Mouse (Mus musculus): ENCODE data around the gene Tmf1.

DNA sequence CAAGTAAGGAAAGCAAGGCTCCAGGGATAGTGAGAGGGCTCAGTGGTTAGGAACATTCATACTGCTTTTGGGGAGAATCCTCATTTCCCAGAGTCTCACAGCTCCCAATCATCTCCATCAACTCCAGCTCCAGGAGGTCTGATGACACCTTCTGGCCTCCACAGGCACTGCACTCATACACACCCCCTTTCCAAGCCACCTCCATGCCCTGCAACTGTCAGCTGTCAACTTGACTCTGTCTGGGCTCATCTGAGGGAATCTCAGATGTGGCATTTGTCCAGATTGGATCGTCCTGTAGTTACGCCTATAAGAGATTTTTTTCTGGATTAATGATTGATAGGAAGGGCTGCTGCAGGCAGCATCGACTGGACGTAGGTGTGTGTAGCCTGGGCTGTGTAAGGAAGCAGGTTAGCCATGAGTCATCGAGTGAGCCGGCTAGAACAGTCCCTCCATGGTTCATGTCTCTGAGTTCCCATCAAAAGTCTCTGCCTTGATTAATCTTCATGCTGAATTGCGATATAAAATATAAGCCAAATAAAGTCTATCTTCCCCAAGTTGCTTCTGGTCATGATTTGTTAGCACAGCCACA, 74.6 kb downstream of the Tmf1 start:
- peak; percentile 38 to 49 (median 45) for TF ChIP-seq CTCF (IDR thresholded peaks at IDR 0.05 in 2 of 3, conservative IDR thresholded peaks at IDR 0.05 in 1 of 3; ENCODE audit: control insufficient read depth in 1 of 3, insufficient read depth in 1 of 3, low read depth in 2 of 3, low read length in 3 of 3, poor library complexity in 1 of 3, severe bottlenecking in 1 of 3)
- no peak for TF ChIP-seq RCOR1 (IDR thresholded peaks at IDR 0.05; ENCODE audit: low read depth, low read length)
- TF ChIP-seq MAX (IDR thresholded peaks at IDR 0.05; ENCODE audit: low read length) = no peak
- TF ChIP-seq ZNF384 (IDR thresholded peaks at IDR 0.05; ENCODE audit: low read depth, low read length) = no peak
- TF ChIP-seq POLR2AphosphoS2 (IDR thresholded peaks at IDR 0.05; ENCODE audit: low read length) = no peak
- no peak; the same call in none of the 2 replicates for TF ChIP-seq RAD21 (IDR thresholded peaks at IDR 0.05; ENCODE audit: low read depth, low read length)
- TF ChIP-seq TBP (IDR thresholded peaks at IDR 0.05; ENCODE audit: low read depth, low read length) = no peak
- TF ChIP-seq MAZ (IDR thresholded peaks at IDR 0.05; ENCODE audit: low read depth, low read length) = no peak
- TF ChIP-seq GATA1 (IDR thresholded peaks at IDR 0.05; ENCODE audit: low read depth, low read length) = no peak
- TF ChIP-seq GABPA (IDR thresholded peaks at IDR 0.05; ENCODE audit: low read depth, low read length) = no peak
- TF ChIP-seq JUND (IDR thresholded peaks at IDR 0.05; ENCODE audit: low read depth, low read length) = no peak
- no peak for TF ChIP-seq E2F4 (IDR thresholded peaks at IDR 0.05; ENCODE audit: borderline replicate concordance, low read depth, low read length)
- no peak for TF ChIP-seq MEF2A (IDR thresholded peaks at IDR 0.05; ENCODE audit: extremely low read depth, insufficient replicate concordance, low read depth, low read length, poor library complexity, severe bottlenecking)

Data from MEL (cell line).